Mouse (Mus musculus): ENCODE results near the gene Cdh15. TPM values are rescaled to one million over a fixed set of nuclear protein-coding genes. Genes with fewer than 3 reads are reported as not detected.

Cdh15 gene
- polyA plus RNA-seq, 1 experiment from 2014 or later: 0.85 TPM

DNA sequence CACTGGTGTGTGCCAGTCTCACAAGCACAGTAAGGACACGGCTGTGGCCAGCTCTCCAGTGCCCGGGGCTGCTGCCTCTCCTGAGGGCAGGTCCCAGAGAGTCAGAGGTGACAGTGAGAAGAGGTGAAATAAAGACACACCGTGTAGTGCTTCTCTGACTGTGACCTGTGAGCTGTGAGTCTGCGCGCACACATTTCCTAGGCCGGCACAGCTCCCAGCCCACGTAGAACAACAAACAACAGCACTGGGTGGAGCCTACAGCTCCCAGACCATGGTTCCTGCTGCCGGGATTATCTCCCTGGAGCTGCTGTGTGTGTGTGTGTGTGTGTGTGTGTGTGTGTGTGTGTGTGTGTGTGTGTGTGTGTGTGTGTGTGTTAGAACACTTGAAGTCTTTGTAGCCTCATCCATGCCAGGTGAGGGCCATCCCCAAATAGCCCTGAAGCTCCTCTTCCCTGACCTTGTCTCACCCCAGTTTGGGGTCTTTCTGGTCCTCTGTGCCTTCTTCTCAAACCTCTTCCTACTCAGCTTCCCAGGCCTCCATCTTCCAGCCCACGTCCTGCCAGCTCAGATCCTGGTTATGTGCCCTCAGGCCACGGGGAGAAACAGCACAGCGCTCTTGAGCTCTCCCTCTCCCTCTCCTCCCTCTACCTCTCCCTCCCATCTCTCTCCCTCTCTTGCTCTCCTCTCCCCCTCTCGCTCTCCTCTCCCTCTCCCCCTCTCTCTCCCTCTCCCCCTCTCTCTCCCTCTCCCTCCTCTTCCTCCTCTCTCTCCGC lies 29.9 kb upstream of the Cdh15 start:
- Histone ChIP-seq H3K4me2 (no peak overlapping the region), H3K4me1 (replicated peaks) (no peaks in the 10 kb centered on the region), H3K27me3 (no peaks in the 10 kb centered on the region), H3K9me3 (replicated peaks) (no peaks in the 10 kb centered on the region), H3K4me3 (replicated peaks) (no peak overlapping the region), H3K9ac (no peak overlapping the region), H3K36me3 (replicated peaks) (no peaks in the 10 kb centered on the region), H3K27ac (replicated peaks) (no peak overlapping the region)
- peak; percentile 22; the same call in 1 of the 2 replicates for ATAC-seq (ENCODE audit: insufficient read depth)
- 65% methylated on average over 13 of the region's 13 CpGs for WGBS (ENCODE audit: insufficient replicate concordance)

DNA sequence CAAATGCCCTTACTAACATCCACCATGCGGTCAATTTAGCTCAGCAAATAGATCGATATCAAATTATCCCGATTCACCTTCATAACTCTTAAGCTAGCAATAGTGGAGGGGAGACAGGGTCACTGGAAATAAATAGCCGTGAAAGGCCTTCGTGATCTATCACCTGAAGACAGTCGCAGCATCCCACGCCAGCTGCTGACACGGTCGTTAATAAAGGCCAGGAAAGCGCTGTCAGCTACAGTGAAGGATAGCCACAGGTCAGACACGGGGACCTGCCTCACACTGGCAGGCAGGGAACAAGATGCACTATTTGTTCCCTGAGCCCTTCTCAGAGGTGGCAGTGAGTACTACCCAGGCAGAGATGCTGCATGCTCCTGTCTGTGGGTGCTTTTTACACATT lies 28.0 kb upstream of the Cdh15 start:
- no peak for ATAC-seq (ENCODE audit: insufficient read depth)
- Histone ChIP-seq H3K36me3 (replicated peaks) (no peaks in the 10 kb centered on the region), H3K27me3 (0 out of 2 replicates have a peak, but pooled peaks cover 3% of the 10 kb centered on the region), H3K4me2 (no peak overlapping the region), H3K4me3 (replicated peaks) (no peak overlapping the region), H3K27ac (replicated peaks) (no peak overlapping the region), H3K9ac (no peak overlapping the region), H3K4me1 (replicated peaks) (no peaks in the 10 kb centered on the region), H3K9me3 (replicated peaks) (no peaks in the 10 kb centered on the region)
- WGBS (ENCODE audit: insufficient replicate concordance): 67% methylated on average over 11 of the region's 11 CpGs

DNA sequence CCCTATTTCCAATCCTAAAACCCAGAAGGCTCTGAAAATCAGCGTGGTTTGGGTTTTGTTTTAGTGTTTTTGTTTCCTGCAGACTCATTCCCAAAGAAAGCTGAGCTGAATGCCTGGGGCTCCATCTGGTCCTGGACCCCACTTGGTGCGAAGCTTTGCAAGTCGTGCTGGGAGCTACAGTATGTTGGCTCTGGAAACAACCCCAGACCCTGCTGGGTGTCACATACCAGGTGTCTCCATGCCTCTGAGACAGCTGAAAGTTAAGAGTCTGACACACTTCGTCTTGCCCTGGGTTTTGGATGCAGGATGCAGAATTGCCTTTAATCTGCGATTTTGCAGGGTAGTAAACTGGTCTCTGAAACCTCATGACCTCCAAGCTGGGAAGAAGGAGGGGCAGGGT lies 23.2 kb upstream of the Cdh15 start:
- Histone ChIP-seq H3K27ac (replicated peaks) (no peak overlapping the region), H3K36me3 (replicated peaks) (no peaks in the 10 kb centered on the region), H3K9ac (no peak overlapping the region), H3K9me3 (replicated peaks) (no peaks in the 10 kb centered on the region), H3K4me3 (replicated peaks) (no peak overlapping the region), H3K4me1 (replicated peaks) (no peaks in the 10 kb centered on the region), H3K27me3 (peaks cover 44% of the 10 kb centered on the region), H3K4me2 (no peak overlapping the region)
- WGBS (ENCODE audit: insufficient replicate concordance): 49% methylated on average over 5 of the region's 5 CpGs
- no peak for ATAC-seq (ENCODE audit: insufficient read depth)

DNA sequence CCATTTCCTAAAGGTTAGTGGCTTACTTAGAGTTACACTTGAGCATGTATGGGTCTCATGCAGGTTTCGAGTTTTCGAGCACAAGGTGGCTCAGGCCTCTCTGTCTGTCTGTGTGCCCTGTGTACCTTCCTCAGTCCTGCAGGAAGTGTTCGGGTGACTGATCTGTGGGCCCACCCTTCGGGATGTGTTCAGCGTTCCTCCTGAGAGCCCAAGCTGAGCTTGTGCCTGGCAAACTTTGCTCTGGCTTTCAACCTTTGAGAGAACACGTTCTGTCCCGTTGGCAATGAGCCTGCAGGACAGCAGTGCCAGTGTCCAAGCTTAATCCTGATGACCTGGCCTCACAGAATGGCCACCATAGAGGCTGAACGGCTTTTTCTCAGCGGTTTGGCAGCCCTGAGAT lies 22.8 kb upstream of the Cdh15 start:
- ATAC-seq (ENCODE audit: insufficient read depth): no peak
- Histone ChIP-seq H3K9ac (no peak overlapping the region), H3K4me1 (replicated peaks) (no peaks in the 10 kb centered on the region), H3K9me3 (replicated peaks) (no peaks in the 10 kb centered on the region), H3K27me3 (peaks cover 46% of the 10 kb centered on the region), H3K4me2 (no peak overlapping the region), H3K4me3 (replicated peaks) (no peak overlapping the region), H3K36me3 (replicated peaks) (no peaks in the 10 kb centered on the region), H3K27ac (replicated peaks) (no peak overlapping the region)
- WGBS (ENCODE audit: insufficient replicate concordance): 58% methylated on average over 9 of the region's 9 CpGs

DNA sequence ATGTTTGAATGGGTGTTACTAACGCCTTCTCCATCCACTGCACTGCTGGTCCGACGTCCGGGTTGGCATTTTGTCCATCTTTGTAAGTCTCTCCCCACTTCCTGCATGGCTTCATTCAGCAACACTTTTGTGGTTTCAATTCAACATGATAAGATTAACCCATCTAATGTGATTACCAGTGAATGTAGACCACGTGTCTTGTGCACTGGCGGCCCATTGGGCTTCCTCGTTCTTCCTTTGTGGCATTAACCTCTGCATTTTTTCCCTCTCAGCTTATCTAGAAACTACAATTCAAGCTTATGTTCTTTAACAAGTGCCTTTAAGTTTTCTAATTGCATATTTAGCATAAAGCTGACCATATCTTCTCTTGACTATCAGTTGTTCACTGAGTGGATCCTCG lies 22.4 kb upstream of the Cdh15 start:
- H3K27ac ChIP-seq (replicated peaks): no peak overlapping the region
- H3K9ac ChIP-seq: no peak overlapping the region
- peaks cover 2% of the 10 kb centered on the region; the same call in 1 of the 2 replicates for H3K4me1 ChIP-seq (replicated peaks)
- no peak for ATAC-seq (ENCODE audit: insufficient read depth)
- H3K9me3 ChIP-seq (replicated peaks): no peaks in the 10 kb centered on the region
- H3K4me2 ChIP-seq: no peak overlapping the region
- H3K27me3 ChIP-seq: peaks cover 46% of the 10 kb centered on the region
- WGBS (ENCODE audit: insufficient replicate concordance): 38% methylated on average over 8 of the region's 8 CpGs
- no peak overlapping the region for H3K4me3 ChIP-seq (replicated peaks)
- H3K36me3 ChIP-seq (replicated peaks): no peaks in the 10 kb centered on the region

DNA sequence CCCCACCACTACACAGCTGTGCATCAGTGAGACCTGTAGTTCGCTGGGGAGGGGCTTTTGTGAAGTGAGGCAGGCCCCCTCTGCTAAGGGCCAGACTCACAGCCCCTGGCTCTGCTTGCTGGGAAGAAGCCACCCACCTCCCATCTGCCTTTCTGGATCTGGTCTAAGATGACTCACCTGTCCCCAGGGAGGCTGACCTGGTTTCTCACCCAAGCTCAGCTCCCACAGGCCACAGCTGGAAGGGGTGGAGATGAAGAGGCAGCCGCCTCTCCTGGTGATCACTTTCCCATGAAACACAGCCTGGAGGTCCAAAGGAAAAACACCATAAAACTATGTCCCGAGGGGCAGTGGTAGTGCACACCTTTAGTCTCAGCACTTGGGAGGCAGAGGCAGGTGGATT lies 18.4 kb upstream of the Cdh15 start:
- Histone ChIP-seq H3K4me1 (replicated peaks) (peaks cover 2% of the 10 kb centered on the region; the same call in 1 of the 2 replicates), H3K4me3 (replicated peaks) (no peak overlapping the region), H3K4me2 (no peak overlapping the region), H3K27ac (replicated peaks) (no peak overlapping the region), H3K27me3 (peaks cover 77% of the 10 kb centered on the region), H3K36me3 (replicated peaks) (no peaks in the 10 kb centered on the region), H3K9ac (no peak overlapping the region), H3K9me3 (replicated peaks) (no peaks in the 10 kb centered on the region)
- ATAC-seq (ENCODE audit: insufficient read depth): no peak
- 60% methylated on average over 3 of the region's 3 CpGs for WGBS (ENCODE audit: insufficient replicate concordance)

DNA sequence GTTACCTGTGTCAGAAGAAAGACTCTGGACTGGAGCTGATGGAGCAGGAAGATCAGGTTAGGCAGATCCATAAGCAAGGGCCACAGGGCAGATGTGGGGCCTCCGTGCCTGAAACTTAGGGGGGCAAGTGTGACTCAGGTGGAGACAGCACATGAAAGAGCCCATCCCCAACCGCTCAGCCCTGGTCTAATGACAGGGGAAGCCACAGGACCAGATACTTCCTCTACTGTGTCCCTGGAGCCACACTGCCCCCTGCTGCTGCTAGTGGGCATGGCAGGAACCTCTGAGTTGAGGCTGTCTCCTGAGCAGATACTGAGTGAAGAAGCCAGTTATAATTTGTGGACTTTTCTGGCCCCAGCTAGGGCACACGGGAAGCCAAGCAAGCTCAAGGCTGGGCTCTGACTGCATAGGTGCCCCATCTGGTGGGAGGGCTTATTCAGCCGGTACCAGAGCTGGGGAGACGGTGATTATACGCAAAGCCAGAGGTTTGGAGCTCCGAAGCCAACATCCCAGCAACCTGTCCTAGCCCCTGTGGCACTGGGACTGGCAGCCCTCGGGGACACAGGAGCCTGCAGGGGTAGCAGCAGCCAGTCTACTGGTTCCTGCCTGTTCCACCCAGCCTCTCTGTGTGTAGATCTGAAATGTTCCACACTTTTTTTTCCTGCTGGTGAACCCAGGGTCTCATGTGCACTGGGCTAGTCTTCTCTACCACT lies 17.3 kb upstream of the Cdh15 start:
- Histone ChIP-seq H3K9ac (no peak overlapping the region), H3K4me1 (replicated peaks) (peaks cover 2% of the 10 kb centered on the region; the same call in 1 of the 2 replicates), H3K27me3 (peaks cover 75% of the 10 kb centered on the region), H3K9me3 (replicated peaks) (no peaks in the 10 kb centered on the region), H3K4me2 (no peak overlapping the region), H3K4me3 (replicated peaks) (no peak overlapping the region), H3K27ac (replicated peaks) (no peak overlapping the region), H3K36me3 (replicated peaks) (no peaks in the 10 kb centered on the region)
- WGBS (ENCODE audit: insufficient replicate concordance): 38% methylated on average over 8 of the region's 8 CpGs
- peak; percentile 52; the same call in 1 of the 2 replicates for ATAC-seq (ENCODE audit: insufficient read depth)

DNA sequence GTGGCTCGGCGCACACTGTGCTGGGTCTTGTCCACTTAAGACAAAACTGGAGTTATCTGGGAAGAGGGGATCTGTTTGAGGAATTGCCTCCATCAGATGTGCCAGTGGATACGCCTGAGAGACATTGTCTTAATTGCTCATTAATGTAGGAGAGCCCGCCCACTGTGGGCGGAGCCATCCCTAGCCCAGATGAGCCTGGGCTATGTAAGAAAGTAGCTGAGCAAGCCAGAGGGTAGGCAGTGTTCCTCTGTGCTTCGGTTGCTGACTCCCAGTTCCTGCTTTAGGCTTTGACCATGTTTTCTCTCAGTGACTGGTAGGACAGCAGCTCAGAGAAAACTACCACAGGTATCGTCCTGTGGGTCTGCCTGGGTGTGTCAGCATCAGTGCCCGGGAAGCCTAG lies 13.3 kb upstream of the Cdh15 start:
- no peaks in the 10 kb centered on the region for H3K36me3 ChIP-seq (replicated peaks)
- no peak for ATAC-seq (ENCODE audit: insufficient read depth)
- H3K9ac ChIP-seq: no peak overlapping the region
- no peak overlapping the region for H3K4me3 ChIP-seq (replicated peaks)
- H3K27me3 ChIP-seq: peaks cover 49% of the 10 kb centered on the region
- peaks cover 13% of the 10 kb centered on the region; the same call in 1 of the 2 replicates for H3K4me1 ChIP-seq (replicated peaks)
- H3K27ac ChIP-seq (replicated peaks): no peak overlapping the region
- 77% methylated on average over 8 of the region's 8 CpGs for WGBS (ENCODE audit: insufficient replicate concordance)
- no peaks in the 10 kb centered on the region for H3K9me3 ChIP-seq (replicated peaks)
- no peak overlapping the region for H3K4me2 ChIP-seq

DNA sequence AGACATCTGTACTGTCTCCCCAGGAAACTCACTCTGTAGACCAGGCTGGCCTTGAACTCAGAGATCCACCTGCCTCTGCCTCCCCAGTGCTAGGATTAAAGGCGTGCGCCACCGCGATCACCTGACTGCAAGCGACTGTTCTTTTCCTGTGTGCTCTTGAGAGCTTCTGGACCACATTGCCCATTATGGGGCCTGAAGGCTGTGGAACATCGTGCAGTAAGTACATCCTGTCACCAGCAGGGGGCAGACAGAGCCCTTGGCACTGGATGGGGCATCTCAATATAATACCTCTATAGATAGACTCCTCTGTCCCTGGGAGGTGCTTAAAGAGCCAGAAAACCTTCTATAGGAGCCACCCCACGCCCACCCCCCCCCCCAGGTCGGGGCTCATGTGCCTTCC lies 12.8 kb upstream of the Cdh15 start:
- peak; percentile 51; the same call in 1 of the 2 replicates for ATAC-seq (ENCODE audit: insufficient read depth)
- Histone ChIP-seq H3K36me3 (replicated peaks) (no peaks in the 10 kb centered on the region), H3K27me3 (peaks cover 50% of the 10 kb centered on the region), H3K9ac (no peak overlapping the region), H3K4me3 (replicated peaks) (no peak overlapping the region), H3K9me3 (replicated peaks) (no peaks in the 10 kb centered on the region), H3K27ac (replicated peaks) (no peak overlapping the region), H3K4me1 (replicated peaks) (peaks cover 13% of the 10 kb centered on the region; the same call in 1 of the 2 replicates), H3K4me2 (no peak overlapping the region)
- 11% methylated on average over 8 of the region's 8 CpGs for WGBS (ENCODE audit: insufficient replicate concordance)

DNA sequence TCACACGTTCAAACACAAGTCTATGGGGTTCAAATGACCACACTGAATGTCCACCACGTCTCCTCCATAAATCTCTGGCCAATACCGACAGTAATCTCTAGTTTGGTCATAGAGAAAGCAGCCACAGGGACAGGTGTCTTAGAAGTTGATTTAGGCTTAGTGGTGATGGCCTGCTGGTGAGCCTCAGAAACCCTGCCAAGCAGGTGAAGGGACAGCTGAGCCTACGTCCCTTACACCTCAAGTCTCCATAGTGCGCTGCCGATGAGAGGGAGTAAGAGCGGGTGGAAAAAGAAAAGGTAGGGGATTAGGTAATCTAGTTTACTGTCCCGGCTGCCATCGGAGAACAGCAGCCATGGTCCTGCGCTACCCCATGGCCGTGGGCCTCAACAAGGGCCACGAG lies 11.6 kb upstream of the Cdh15 start:
- H3K4me2 ChIP-seq: no peak overlapping the region
- H3K4me1 ChIP-seq (replicated peaks): peaks cover 10% of the 10 kb centered on the region; the same call in 1 of the 2 replicates
- H3K27me3 ChIP-seq: peaks cover 50% of the 10 kb centered on the region
- 73% methylated on average over 12 of the region's 12 CpGs for WGBS (ENCODE audit: insufficient replicate concordance)
- H3K9ac ChIP-seq: no peak overlapping the region
- no peak for ATAC-seq (ENCODE audit: insufficient read depth)
- H3K4me3 ChIP-seq (replicated peaks): no peak overlapping the region
- H3K36me3 ChIP-seq (replicated peaks): no peaks in the 10 kb centered on the region
- H3K27ac ChIP-seq (replicated peaks): no peak overlapping the region
- no peaks in the 10 kb centered on the region for H3K9me3 ChIP-seq (replicated peaks)

DNA sequence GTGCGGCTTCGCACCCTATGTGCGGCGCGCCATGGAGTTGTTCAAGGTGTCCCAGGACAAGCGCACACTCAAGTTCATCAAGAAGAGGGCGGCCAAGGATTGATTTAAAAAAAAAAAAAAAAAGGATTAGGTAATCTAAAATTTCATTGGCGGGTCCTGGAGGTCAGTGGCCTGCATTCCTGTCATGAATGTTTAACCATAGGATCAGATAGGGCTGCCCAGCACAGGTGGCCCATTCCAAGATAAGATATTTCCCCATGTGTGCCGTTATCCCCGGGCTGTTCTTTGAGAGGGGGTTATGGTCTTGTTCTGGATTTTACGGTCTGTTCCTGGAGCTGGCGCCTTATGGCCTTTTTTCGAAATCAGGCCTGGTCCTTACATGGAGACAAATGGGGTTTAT lies 11.1 kb upstream of the Cdh15 start:
- Histone ChIP-seq H3K4me1 (replicated peaks) (peaks cover 10% of the 10 kb centered on the region; the same call in 1 of the 2 replicates), H3K4me3 (replicated peaks) (no peak overlapping the region), H3K9me3 (replicated peaks) (no peaks in the 10 kb centered on the region), H3K4me2 (no peak overlapping the region), H3K27ac (replicated peaks) (no peak overlapping the region), H3K9ac (no peak overlapping the region), H3K36me3 (replicated peaks) (no peaks in the 10 kb centered on the region), H3K27me3 (peaks cover 47% of the 10 kb centered on the region)
- 70% methylated on average over 13 of the region's 13 CpGs for WGBS (ENCODE audit: insufficient replicate concordance)
- peak; percentile 22; the same call in 1 of the 2 replicates for ATAC-seq (ENCODE audit: insufficient read depth)
